Mouse (Mus musculus) stomach, postnatal 0 days (tissue): ENCODE measurements around the gene Adk.

ENCODE experiments used
- CTCF ChIP-seq: IDR thresholded peaks from 2 replicates; pipeline ENCODE4 v1.5.1; 2016; ENCODE audit warnings: antibody characterized with exemption, low read depth, mild to moderate bottlenecking, moderate library complexity
- EP300 ChIP-seq: optimal IDR thresholded peaks from 2 replicates; pipeline ENCODE3; 2016; ENCODE audit warnings: antibody characterized with exemption

DNA sequence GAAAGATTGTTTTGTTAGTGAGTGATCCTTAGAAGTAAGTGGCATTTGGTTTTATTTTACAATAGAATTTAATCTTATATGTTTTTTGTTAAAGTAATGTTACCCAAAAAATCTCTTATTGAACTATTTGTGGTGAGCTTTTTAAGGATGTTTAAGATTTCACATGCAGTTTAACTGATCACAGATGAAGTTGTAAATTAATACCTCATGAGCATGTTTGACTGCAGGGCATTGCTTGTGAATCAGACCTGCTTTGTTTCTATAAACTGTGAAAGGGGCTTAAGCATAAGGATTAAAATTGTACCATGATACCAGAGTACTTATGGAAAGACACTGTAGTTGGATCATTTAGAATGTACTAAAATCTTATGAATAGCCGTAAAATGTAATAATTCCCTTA lies 94.8 kb downstream of the Adk start:
- TF ChIP-seq CTCF (no peak), EP300 (no peak)
